ENCODE assay signal across 19 mouse cellular contexts in the genomic region with DNA sequence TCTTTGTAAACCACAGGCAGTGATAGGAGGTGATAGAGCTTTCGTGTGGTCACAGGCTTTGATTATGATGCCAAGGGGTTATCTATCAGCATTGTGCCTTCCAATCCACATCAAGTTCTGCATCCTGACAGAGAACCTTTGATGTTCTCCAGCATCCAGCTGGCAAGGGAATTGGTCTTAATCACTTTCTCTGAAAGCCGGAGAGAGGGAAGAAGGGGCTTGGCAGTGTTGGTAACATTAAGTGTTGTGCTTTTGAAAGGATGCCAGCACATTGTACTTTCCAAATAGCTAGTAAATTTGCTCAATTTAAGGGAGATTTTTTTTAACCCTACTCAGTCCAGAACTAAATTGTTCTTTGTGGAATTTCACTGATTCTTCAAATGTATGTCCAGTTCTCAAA. TPM values are rescaled to one million over a fixed set of nuclear protein-coding genes. Genes with fewer than 3 reads are reported as not detected.
"Had no signal": no experiment of that assay in that cellular context is flagged by ENCODE, and none has a peak within 500 bp of the region (broad histone marks: within the 10 kb centered on the region; RNA-seq: fewer than 3 reads in every experiment).

No protein-coding gene starts in this region.

- H3K9ac ChIP-seq: limb, embryonic 13.5 days; liver, embryonic 12.5 days; liver, embryonic 15.5 days; midbrain, embryonic 12.5 days had no signal

- H3K4me1 ChIP-seq: limb, embryonic 10.5 days; limb, embryonic 13.5 days; liver, embryonic 12.5 days; liver, embryonic 15.5 days; midbrain, embryonic 12.5 days had no signal

- H3K4me2 ChIP-seq: limb, embryonic 13.5 days; liver, embryonic 12.5 days; liver, embryonic 15.5 days; midbrain, embryonic 12.5 days had no signal

- H3K36me3 ChIP-seq: limb, embryonic 10.5 days; limb, embryonic 13.5 days; liver, embryonic 12.5 days; liver, embryonic 15.5 days; midbrain, embryonic 12.5 days had no signal

- ATAC-seq: liver, embryonic 12.5 days; midbrain, embryonic 16.5 days had no signal

- H3K27ac ChIP-seq: kidney, postnatal 0 days; layer of hippocampus, adult 2 months; limb, embryonic 10.5 days; limb, embryonic 13.5 days; liver, embryonic 12.5 days; liver, embryonic 15.5 days; macrophage; midbrain, embryonic 12.5 days had no signal

- DNase-seq: kidney, adult 9 months; kidney, postnatal 25 days; layer of hippocampus, adult 9-11 months; liver; lung, adult 18-20 months; lung, postnatal 14 days; thymus, adult 18-20 months; thymus, postnatal 36 days had no signal

- H3K4me3 ChIP-seq: layer of hippocampus, adult 2 months; limb, embryonic 10.5 days; limb, embryonic 13.5 days; liver, embryonic 12.5 days; liver, embryonic 15.5 days; midbrain, embryonic 12.5 days; myocyte had no signal

- H3K27me3 ChIP-seq: limb, embryonic 13.5 days; liver, embryonic 12.5 days; liver, embryonic 15.5 days; midbrain, embryonic 12.5 days had no signal

- H3K9me3 ChIP-seq: limb, embryonic 10.5 days; limb, embryonic 13.5 days; liver, embryonic 12.5 days; liver, embryonic 15.5 days; midbrain, embryonic 12.5 days had no signal

RNA-seq across cellular contexts. Expression of a gene that starts 11.9 kb away (rescaled TPM):
- total RNA-seq: monocyte, adult 5-6 weeks had no signal
- polyA plus RNA-seq: macrophage had no signal
